Mouse (Mus musculus): ENCODE measurements at regions not wholly inside any gene's neighbourhood (a gene's known extent, or its start where the extent isn't known, plus 50 kb on each side); places are given as distances from the start of the nearest gene placed in this dataset.

DNA sequence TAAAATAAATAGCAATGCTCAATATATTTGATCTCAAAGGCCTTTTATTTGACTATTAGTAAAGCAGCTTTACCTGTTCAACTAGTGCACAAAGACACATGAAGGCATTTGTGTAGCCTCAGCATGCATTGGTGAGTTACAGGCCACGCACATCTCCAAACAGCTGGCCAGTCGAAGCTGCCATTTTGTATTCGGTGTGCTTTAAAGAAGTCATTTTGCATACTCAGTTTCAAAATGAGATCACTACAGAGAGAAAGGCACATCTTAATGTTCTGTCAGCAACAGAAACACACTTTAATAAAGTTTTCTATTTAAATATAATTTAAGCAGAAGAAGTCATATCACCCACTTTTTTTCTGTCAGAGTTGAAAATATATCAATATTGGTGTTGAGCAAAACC lies 90.3 kb upstream of the Pter start:
- no peaks in the 10 kb centered on the region for H3K9me3 ChIP-seq (ENCODE audit: control insufficient read depth, low read length)
- no peak overlapping the region for H3K4me3 ChIP-seq (ENCODE audit: low read depth, low read length)
- ATAC-seq (ENCODE audit: low FRiP score, low TSS enrichment) (no peak), DNase-seq (ENCODE audit: low spot score) (no peak)
- H3K36me3 ChIP-seq (ENCODE audit: control insufficient read depth, insufficient read depth, low read length): no peaks in the 10 kb centered on the region
- H3K27ac ChIP-seq (replicated peaks): no peak overlapping the region
- H3K27me3 ChIP-seq (ENCODE audit: control insufficient read depth, insufficient read depth, low read length): no peaks in the 10 kb centered on the region
- 94% methylated on average over 3 of the region's 3 CpGs for WGBS
- H3K9ac ChIP-seq (ENCODE audit: low read length): no peak overlapping the region
- no peaks in the 10 kb centered on the region for H3K4me1 ChIP-seq (replicated peaks; ENCODE audit: control insufficient read depth, insufficient read depth)
- TF ChIP-seq EP300 (optimal IDR thresholded peaks at IDR 0.05): no peak
- TF ChIP-seq CTCF (IDR thresholded peaks at IDR 0.05; ENCODE audit: low read depth): no peak
- H3K4me2 ChIP-seq (replicated peaks; ENCODE audit: low read depth): no peak overlapping the region

DNA sequence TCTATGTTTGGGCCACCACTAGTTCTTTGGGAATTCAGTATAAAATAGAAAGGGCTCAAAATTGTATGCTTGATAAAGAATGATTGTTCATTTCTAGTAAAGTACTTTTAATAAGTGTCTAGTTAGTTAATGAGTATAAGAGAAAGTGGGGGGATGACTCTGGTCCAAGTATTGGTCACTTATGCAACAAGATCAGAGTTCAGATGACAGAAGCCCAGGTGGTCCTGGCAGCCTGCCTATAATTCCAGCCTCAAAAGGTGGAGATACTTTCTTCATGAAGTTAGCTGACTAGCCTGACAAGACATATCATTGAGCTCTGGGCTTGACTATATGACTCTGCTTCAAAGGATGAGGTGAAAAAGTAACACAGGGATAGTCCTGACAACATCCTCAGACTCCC lies 57.3 kb upstream of the Pter start:
- H3K4me1 ChIP-seq (replicated peaks; ENCODE audit: control insufficient read depth, insufficient read depth): no peaks in the 10 kb centered on the region
- no peak for TF ChIP-seq CTCF (IDR thresholded peaks at IDR 0.05; ENCODE audit: low read depth)
- no peak for TF ChIP-seq EP300 (optimal IDR thresholded peaks at IDR 0.05)
- ATAC-seq (ENCODE audit: low FRiP score, low TSS enrichment) (no peak), DNase-seq (ENCODE audit: low spot score) (no peak)
- no peaks in the 10 kb centered on the region for H3K36me3 ChIP-seq (ENCODE audit: control insufficient read depth, insufficient read depth, low read length)
- no peak overlapping the region for H3K27ac ChIP-seq (replicated peaks)
- no peaks in the 10 kb centered on the region for H3K9me3 ChIP-seq (ENCODE audit: control insufficient read depth, low read length)
- H3K27me3 ChIP-seq (ENCODE audit: control insufficient read depth, insufficient read depth, low read length): no peaks in the 10 kb centered on the region
- H3K4me2 ChIP-seq (replicated peaks; ENCODE audit: low read depth): no peak overlapping the region
- H3K9ac ChIP-seq (ENCODE audit: low read length): no peak overlapping the region
- no peak overlapping the region for H3K4me3 ChIP-seq (ENCODE audit: low read depth, low read length)

GRCm38 (mm10) chr2:12868772-12869171 lies 55.1 kb upstream of the Pter start:
- TF ChIP-seq CTCF (IDR thresholded peaks at IDR 0.05; ENCODE audit: low read depth) (no peak), EP300 (optimal IDR thresholded peaks at IDR 0.05) (no peak)
- no peak for DNase-seq (ENCODE audit: low spot score)
- Histone ChIP-seq H3K27ac (replicated peaks) (no peak overlapping the region), H3K9me3 (ENCODE audit: control insufficient read depth, low read length) (no peaks in the 10 kb centered on the region), H3K4me3 (ENCODE audit: low read depth, low read length) (no peak overlapping the region), H3K9ac (ENCODE audit: low read length) (no peak overlapping the region), H3K4me1 (replicated peaks; ENCODE audit: control insufficient read depth, insufficient read depth) (no peaks in the 10 kb centered on the region), H3K27me3 (ENCODE audit: control insufficient read depth, insufficient read depth, low read length) (no peaks in the 10 kb centered on the region), H3K4me2 (replicated peaks; ENCODE audit: low read depth) (no peak overlapping the region), H3K36me3 (ENCODE audit: control insufficient read depth, insufficient read depth, low read length) (no peaks in the 10 kb centered on the region)
- WGBS: 69% methylated on average over 3 of the region's 3 CpGs
- no peak for ATAC-seq (ENCODE audit: low FRiP score, low TSS enrichment)
